Mouse (Mus musculus): Measurements from ENCODE around the gene Setd4.

Gene Setd4

GRCm38 (mm10) chr16:93546354-93546965, 57.4 kb downstream of the Setd4 start:
- DNase-seq (ENCODE audit: low spot score in 2 of 2) = no peak

DNA sequence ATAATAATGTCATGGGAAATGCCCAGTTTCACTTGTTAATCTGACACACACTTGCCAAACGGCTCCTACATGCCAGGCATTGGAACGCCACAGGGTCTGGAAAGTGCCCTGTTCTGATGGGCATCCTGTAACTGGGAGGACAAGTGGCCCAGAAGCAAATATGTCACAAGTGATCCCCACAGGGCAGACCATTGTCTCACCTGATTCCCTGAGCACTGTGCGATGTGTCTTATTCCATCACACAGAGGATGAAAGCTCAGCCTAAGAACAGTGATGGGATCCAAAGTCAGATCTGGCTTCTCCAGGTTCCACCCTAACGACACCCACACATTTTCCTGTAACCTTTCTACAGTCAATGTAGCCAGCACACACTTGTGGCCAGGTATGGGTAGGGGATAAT, 58.9 kb downstream of the Setd4 start:
- DNase-seq (ENCODE audit: low spot score in 2 of 2) = no peak

- peak; percentile 25 to 46 for DNase-seq (ENCODE audit: low spot score in 2 of 2)
These were observed 60.2 kb downstream of the Setd4 start for GRCm38 (mm10) chr16:93543704-93544103.

GRCm38 (mm10) chr16:93539891-93540290, 64.0 kb downstream of the Setd4 start:
- DNase-seq (ENCODE audit: low spot score in 2 of 2) = no peak

GRCm38 (mm10) chr16:93535151-93535853, 68.6 kb downstream of the Setd4 start:
- no peak for DNase-seq (ENCODE audit: low spot score in 2 of 2)
